Mouse (Mus musculus) cerebral cortex, adult 2 months (tissue): ENCODE data around the gene Cdkl1.

ENCODE experiments used
- WGBS: fragments of 180-500 bp; shearing (Covaris S2); methylation state at CpG from one replicate; pipeline ENCODE4 v1.1.7; 2018; 5-methylcytosine and 5-hydroxymethylcytosine counted together

The Cdkl1 gene

DNA sequence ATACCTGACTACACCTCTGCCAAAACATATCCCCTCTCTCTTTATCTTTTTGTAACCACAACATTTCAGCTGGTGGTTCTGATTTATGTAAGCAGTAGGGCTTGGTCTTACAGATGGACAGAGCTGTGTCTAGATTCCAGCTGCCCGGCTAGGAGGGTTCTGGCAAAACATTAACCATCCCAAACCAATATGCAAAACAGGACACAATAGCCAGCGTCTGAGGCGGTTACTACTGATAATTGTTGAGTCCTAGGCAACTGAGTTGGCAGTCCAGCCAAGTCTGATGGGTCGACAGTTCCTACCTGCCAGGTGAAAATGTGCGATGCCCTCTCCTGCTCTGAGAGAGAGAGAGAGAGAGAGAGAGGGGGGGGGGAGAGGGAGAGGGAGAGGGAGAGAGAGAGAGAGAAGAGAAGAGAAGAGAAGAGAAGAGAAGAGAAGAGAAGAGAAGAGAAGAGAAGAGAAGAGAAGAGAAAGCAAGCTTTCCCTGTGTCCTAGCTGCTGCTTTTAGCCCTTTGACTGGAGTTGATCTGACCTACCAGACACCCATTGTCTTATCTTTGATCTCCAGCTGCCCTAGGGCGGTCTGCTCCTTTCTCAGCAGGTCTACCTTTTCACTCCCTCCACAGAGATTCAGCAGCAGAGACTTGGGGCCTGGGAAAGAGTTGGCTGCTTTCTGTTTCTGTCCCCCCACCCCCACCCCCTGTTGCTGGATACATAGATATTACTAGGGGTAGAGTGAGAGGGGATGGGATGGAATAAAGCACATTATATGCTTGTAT, 7.6 kb downstream of the Cdkl1 start:
- 88% methylated on average over 6 of the region's 6 CpGs for WGBS

DNA sequence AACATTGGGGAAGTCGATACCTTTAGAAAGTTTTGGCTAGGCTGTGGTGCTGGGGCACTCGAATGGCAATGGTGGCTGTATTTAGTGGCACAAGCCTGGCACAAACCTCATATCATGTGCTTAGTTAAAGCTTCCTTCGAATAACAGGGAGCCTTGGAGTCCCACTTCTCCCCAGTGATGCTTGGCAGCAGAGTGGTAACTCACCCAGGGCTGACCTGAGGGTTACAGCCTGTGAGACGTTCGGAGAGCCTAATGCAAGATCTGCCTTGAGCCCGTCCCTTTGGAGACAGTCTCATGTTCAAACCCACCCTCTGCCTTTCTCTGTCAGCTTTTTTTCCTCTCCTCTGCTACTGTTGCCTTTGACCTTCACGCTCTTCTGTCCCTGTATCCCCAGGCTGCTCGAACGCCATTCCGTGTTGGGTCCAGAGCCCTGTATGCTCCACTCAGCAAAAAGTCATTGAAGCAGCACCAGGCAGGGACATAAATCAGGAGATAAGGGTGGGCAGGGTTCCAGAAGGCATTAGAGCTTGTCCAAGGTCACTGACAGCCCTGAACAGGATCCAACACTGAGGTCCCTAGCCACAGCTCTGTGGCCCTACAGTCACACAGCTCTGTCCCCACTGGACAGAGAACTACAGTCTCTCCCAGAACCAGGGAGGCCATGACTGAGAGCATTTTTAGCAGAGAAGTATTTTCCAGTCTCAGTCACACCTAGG, 9.0 kb downstream of the Cdkl1 start:
- 88% methylated on average over 10 of the region's 10 CpGs for WGBS

DNA sequence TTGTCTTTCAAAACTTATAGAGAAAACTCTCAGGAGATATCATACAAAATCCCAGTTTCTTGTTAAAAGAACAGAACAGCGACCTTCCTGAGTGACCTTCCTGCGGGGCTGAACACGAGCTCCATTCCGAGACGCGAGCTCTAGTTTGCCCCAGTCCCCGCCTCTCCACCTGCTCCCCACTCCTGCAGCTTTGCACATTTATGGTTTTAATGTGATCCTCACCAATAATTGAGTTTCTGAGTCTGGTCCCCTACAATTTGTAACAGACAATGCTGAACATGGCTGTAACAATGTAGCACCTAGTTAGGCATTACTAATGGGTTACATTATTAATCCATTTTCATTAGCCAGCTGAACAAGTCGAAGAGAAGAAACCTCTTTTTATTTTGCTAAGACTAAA, 9.6 kb downstream of the Cdkl1 start:
- 93% methylated on average over 8 of the region's 8 CpGs for WGBS

DNA sequence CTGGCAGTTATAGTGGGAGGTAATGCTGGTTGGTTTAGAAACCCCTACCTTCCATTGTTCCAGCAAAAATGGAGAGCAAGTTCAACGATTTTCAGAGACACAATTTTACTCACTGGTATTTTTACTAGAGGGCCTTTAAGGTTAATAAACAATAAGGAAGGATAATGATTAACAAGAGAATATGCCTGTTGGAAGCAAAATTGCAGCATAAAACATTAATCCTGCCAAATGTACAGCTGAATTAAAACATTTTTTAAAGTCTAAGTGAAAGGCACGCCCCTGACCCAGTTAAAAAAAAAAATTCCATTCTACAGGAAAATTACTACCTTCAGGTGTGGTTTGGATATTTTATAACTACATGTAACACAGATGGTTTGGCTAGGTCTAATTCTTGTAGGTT, 13.1 kb downstream of the Cdkl1 start:
- WGBS: 80% methylated on average over 2 of the region's 2 CpGs

DNA sequence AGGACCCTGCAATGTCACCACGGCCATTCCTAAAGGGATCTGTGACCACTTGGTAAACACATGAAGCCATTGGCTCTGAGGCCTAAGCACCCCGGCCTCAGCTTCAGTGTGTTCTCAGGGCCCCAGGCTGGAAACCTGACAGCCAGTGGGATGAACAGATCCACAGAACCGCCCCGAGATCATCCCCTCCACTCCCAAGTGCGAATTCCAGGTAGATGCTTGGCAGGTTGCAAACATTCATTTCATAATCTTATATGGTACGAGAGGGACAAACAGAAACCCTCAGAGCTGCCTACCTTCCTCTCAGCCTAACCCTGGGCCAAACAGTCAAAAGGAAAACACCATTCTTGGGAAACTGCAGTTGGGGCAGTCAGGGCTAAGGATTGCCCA, 13.7 kb downstream of the Cdkl1 start:
- WGBS: 95% methylated on average over 6 of the region's 6 CpGs

DNA sequence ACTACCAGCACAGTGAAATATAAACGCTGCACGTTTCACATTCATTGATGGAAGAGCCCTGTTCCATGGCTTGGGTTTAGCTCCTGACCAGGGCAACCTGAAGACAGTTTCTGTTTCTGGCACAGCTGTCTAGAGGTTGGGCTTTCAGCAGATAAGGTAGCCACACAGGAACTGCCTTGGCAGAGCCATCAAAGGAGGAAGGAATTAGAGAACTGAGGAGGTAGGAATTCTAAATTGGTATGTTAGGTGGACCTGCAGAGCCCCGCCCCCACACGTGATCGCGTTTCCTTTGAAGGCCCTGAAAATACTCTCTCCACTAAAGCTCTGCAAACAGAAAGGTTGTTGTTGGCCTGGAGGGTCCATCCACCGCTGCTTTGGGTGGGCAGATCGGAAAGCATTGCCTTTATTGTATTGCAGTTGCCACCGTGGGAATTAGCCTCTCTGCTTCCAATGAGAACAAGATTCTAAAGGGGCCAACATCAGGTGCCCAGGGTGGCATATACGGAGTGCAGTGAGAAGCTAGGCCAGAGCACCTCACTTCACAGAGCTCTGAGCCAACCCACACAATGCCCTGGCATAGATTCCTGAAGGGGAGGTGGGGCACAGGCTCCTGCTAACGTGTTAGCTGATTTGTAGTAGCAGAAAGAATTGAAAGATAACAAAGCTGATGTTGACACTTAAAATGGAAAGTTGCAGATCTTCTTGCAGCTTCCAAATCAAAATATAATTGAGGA, 14.3 kb downstream of the Cdkl1 start:
- WGBS: 61% methylated on average over 11 of the region's 11 CpGs

DNA sequence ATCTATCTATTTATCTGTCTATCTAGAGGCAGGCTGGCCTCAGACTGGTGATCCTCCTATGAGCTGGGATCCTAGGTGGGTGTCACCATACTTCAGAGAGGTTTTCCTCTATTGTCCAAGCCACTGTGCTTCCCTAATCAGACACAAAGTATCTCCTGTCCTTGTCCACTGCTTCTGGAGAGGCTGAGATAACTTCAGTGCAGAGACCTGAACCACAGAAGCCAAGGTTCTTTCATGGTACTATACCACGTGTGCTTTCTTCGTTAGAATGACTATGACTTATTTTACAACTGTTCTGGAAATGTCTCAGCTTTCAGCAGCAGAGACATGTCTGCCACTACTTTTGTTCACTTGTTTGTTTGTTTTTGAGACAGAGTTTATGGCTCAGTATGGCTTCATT, 22.2 kb downstream of the Cdkl1 start:
- WGBS: 77% methylated on average over 2 of the region's 2 CpGs

DNA sequence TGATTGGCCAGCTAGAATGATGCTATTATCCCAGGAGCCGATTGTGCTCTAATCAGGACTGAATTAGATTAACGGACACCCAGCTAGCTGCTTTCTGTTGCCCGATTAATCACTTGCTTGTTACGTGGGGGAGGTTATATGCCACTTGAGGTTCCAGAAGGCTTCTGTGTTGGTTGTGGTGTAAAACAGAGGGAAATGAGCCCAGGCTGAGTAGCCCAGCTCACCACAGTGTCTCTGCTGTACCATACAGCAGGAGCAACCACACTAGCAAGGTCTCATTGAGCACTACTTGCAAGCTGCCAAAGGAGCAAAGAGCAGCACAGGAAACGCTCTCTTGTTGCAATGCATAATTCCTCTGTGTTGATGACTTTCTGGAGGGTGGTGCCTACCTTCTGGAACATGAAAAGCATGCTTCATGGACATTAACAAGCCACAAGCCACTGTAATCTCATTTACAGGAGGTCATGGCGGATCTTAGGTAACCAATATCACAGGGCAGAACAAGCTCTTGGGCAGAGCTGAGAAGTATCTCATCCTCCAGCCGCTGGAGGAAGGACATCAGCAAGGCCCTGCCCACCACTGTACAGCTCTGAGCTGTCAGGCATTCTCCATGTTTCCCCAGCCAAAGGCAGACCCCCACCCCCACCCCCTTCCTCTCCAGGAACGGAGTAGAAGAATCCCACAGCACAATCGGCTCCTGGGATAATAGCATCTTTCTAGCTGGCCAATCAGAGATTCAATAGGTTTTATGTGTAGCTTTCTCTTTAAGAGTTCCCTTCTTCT, 23.4 kb downstream of the Cdkl1 start:
- 66% methylated on average over 9 of the region's 9 CpGs for WGBS

DNA sequence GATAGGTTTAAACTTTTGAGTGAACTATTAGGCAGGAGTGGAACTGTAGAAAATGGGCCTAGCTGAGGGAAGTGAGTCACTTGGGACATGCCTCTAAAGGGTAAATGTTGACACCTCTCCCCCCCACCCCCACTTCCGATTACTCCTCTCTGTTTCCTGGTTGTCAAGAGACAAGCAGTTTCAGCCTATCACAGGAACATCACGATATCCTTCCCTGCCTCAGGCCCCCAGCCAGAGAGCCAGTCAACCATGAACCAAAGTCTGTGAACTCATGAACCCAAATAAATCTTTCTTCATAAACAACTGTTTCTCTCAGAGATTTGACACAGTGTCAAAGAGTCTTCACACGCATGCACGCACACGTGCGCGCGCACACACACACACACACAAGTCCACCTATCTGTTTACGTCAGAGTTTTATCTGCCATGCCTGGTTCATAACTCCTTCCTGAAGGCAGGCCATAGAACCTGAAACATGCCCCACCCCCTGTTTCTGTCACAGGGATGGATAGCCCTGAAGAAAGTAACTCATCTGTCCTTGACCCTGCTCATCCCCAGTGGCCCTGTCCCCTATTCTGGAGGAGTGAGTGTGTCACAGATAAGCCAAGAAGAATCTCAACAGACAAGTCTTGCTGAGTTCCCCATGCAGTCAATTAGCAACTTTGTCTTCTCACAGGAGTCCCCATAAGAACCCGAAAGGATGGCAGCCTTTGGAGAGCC, 24.7 kb downstream of the Cdkl1 start:
- 92% methylated on average over 10 of the region's 10 CpGs for WGBS

DNA sequence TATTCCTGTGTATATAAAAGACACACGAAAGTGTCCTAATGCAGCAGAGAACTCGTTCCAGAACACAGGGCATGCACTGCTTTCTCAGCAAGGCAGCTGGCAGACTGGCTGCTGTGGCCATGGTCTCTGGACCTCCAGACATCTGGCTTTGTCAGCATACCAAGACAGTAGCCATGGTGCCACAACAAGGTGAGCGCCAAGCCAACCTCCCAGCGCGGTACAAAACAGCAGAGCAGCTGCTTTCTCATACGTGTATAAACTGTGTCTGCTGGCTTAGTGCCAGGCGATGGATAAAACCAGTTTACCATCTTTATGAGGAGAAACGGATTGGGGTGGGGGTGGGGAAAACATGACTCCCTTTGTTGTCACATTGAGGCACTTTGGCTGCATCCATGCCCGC, 25.5 kb downstream of the Cdkl1 start:
- 74% methylated on average over 9 of the region's 9 CpGs for WGBS

DNA sequence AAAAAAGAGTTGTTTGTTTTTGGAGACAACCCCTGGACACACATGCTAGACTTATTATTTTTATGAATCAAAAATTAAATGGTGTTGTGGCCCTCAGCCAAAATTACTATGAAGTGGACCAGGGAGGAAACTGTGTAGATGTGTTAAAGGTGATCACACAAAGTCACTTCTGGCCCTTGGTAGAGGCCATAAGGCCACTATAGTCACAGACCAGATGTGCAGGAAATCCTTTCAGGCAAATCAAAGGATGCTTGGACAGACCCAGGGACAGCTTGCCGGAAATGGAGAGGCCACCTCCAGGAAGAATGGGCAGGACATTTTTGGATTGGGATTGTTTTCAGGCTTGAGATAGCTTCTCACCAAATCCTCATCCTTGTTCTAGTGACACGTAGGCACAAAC, 29.5 kb downstream of the Cdkl1 start:
- 67% methylated on average over 2 of the region's 2 CpGs for WGBS

DNA sequence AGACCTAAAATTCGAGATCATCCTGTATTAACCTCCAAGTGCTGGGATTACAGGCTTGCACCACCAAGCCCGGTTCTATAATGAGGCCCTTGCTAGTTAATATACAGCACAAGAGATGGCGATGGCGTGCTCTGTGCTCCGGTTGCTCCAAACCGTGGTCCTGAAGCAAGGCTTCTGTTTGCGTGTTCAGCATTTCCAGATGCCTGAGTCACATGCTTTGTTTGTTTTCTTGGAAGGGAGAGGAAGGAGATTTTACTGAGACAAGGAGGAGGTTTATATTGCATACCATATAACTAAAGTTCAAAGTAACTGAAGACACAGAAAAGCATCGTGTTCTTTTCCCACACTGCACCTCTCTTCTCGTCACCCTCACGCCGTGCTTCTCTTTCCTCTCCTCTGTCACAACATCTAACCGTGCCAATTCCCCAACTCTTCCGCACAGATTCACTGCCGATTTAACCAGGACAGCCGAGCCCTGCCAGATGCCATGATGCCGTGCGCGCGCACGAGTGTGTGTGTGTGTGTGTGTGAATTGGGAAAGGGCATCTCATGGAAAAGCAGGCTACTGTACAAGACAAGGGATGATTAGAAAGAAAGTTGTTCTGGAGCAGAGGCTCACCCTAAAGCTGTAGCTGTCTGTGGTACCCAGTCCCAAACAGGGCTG, 30.2 kb downstream of the Cdkl1 start:
- 42% methylated on average over 20 of the region's 20 CpGs for WGBS

DNA sequence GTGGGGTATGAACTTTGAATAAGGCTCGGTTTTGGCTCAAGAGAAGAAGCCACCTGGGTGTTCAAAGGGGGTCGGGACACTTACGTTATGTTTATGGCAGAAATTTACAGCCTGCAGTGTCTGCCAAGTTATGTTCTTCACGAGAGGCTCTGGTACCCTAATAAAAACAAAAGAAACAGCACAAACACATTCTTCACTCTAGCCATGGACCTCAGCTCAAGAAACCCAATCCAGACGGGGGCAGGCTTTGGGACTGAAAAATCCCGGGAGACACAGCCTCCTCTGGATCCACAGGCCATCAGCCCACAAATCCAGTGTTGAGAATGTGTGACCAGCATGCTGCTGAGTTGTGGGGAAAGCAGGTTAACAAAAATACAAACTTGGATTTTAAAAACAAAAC, 31.1 kb downstream of the Cdkl1 start:
- 84% methylated on average over 6 of the region's 6 CpGs for WGBS

DNA sequence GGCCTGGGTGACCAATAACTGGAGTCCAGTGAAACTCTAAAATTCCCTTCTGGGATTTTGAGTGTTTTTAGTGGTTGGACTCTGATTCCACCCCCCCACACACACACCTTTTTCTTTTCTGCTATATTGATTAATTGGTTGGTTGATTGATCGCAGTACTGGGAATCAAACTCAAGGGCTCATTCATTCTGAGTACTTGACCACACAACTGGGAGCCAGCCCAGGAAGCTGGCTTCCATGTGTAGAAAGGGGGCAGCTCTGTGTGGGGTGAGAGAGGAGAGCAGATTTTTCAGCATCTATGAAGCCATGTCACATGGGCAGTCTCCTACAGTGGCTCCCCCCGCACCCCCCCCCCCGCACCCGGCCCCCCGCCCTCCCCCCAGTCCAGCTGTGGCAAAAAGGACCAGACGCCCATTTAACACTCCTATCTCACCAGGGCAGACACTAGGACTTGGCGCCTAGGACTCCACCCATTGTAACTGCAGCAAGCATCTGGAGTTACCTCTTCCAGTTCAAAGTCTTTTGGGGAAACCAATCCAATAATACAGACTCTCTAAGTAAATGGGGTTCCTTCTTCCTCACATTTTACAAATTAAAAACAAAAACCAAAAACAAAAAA, 31.7 kb downstream of the Cdkl1 start:
- 70% methylated on average over 7 of the region's 7 CpGs for WGBS

DNA sequence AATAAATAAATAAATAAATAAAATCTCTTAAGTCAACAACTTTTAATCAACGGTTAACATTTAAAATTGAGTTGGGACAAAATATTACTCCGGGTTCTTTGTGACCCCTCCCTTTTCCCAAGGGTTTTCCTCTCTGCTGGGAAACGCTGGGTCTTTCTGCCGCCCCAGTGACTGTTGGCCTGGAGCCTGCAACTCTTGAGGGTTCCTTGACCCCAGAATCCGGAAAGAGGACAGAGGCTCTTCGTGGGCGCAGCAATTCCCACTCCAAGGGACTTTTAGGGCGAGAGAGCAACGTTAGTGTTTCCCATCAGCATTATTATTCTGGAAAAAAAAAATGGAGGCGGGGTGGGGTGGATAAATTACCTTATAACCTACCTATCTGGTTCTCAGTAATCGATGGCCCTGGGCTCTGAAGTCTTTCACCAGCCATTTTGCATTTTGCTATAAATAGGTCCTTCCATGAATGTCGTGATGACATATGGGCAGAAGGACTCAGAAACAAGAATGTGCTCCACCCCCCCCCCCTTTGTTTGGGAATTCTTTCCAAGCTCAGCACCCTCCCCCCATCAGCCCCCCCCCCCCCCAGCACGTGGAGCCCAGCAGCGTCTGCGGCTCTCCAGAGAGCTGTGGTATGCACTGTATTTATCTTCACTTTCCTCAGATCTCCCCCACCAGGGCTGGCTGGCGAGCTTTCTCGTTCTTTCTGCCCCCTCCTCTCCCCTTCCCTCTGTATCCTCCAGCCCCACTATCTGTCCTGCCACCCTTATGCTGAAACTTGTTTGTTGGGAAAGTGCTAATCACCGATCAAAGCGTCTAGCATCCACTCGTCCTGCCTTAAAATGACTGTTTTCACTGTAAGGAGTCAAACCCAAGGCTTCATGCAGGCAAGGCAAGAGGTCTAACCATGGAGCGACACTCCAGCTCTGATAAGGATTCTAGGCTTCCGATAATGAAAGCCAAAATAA, 32.6 kb downstream of the Cdkl1 start:
- 34% methylated on average over 22 of the region's 22 CpGs for WGBS

DNA sequence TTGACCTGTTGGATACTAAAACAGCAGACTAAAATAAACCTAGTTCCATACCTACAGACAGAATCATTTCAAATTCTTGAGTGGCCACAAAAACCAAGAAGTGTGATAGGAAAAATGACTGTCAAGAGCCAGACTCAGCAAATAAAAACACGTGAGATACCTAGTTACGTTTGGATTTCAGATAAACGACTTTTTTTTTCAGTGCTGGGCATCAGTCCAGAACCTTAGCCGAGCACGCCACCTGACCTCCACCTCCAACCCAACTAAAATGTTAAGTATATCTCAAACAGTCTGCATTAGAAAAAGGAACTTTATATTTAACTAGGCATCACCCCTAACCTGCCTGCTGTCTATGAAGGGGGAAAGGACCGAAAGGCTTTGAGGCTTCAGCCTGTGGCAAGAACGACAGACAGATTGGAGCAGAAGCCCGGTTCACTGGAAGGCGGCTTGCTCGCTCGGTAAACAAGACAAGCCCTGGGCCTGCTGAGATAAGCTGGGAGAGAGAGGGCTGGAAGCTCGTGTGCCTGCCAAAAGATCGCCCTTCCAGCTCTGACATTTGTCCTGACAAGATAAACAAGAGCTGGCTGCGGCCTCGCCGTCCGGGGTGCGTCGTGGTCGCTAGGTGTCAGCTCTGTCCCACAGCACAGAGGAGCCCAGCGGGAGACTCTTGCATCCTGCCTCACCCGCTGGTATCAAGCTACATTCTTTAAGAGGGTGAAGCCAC, 33.5 kb downstream of the Cdkl1 start:
- 39% methylated on average over 22 of the region's 22 CpGs for WGBS

DNA sequence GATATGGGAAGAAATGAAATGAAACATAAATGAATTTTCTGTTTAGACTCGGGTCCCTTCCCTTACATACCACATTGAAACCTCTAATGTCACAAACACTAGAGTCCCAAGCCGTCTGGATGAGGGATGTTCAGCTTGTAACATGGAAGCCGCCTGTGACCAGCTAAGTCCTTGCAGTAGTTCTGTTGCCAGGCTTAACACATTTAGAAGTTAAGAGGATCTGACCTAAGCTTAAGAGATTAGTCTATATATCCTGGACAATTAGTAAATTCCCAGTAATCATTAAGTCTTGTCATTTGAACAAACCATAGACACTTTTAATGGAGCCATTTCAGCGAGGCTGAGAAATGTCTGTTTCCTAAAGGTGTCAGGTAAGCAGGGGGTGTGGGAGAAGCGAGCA, 35.1 kb downstream of the Cdkl1 start:
- 92% methylated on average over 5 of the region's 5 CpGs for WGBS

DNA sequence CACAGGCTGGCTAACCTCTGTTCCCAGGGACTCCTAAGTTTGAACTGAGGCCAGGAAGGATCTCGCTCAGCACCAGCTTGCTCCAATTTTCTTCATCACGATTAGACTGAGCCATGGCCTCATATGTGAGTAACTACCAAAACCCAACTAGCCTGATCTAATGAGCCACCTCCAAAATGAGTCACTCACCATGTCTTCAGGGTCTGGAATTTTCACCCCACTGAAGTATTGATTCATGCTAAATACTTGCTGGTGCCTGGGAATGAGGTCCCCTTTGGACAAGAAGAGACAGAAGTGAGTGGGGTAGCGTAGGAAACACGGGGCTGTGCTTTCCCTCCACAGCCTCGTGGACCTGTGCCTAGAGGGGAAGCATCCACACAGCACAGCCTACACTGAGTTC, 37.1 kb downstream of the Cdkl1 start:
- 69% methylated on average over 5 of the region's 5 CpGs for WGBS
